Mouse (Mus musculus) adipocyte (in vitro differentiated cells): ENCODE measurements around the gene Kcna7.
"Not testable (repeated sequence)": the region's sequence is repeated elsewhere in the genome, so short reads cannot be mapped to it uniquely, and the experiment has no call there.

ENCODE experiments used
- DNase-seq: peaks from one replicate; pipeline ENCODE4 v3.0.0-alpha.2; 2016; ENCODE audit warnings: low spot score

Kcna7 gene

GRCm38 (mm10) chr7:45395129-45395541 lies 10.3 kb upstream of the Kcna7 start:
- DNase-seq = peak; percentile 74

- DNase-seq = peak; percentile 100
These were observed 9.7 kb upstream of the Kcna7 start, which contains the start of gene Snrnp70 for GRCm38 (mm10) chr7:45395578-45396336. Gene Snrnp70 (minus strand): TSS chr7:45395742.

GRCm38 (mm10) chr7:45396337-45396775 lies 9.1 kb upstream of the Kcna7 start:
- not testable (repeated sequence) for DNase-seq

- DNase-seq = no peak
These were observed 8.7 kb upstream of the Kcna7 start for GRCm38 (mm10) chr7:45396787-45397186.

DNA sequence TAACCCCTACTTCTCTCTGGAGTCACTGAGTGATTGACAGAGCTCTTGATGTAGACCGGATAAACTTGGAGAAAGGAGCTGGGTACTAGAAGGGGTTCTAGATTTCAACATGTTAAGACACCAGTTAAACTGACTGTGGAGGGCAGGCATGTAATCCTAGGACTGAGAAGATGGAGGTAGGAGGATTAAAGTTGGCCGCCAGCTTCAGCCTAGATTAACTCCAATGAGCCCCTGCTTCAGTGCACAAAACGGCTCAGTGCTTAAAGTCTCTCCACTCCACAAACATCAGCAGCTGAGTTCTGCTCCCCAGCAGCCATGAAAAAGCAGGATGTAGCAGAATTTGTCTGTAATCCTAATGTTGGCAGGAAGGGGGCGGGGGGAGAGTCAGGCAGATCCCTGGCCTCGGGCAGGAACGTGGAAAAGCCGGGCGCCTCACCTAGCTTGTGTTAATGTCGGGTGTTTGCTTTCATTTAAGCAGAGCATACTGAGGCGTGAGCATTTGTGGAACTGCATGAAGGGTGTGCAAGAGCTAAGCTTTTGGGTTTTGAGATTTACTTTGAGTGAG lies 3.9 kb upstream of the Kcna7 start:
- DNase-seq = no peak

DNA sequence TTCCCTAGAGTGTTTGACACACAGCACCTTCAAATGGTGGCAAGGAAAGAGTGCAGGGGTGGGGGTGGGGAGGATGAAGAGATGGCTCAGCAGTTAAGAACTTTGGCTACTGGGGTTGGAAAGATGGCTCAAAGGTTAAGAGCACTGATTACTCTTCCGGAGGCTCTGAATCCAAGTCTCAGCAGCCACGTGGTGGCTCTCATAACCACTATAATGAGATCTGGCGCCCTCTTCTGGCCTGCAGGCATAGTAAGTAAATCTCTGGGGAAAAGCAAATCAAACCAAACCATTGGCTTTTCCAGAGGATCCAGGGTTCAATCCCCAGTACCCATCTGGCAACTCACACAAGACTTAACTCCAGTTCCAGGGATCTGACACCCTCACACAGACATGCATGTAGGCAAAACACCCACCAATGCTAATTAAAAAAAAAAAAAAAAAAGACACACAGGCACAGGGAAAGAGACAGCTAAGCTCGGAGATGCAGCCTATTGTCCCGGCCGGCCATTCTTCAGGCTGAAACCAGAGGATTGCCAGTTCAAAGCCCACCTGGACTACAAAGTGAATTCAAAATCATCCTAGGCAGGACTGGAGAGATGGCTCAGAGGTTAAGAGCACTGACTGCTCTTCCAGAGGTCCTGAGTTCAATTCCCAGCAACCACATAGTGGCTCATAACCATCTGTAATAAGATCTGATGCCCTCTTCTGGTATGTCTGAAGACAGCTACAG lies 1.8 kb upstream of the Kcna7 start:
- DNase-seq = peak; percentile 77

GRCm38 (mm10) chr7:45406157-45407156 lies 1.0 kb downstream of the Kcna7 start:
- no peak for DNase-seq

GRCm38 (mm10) chr7:45407836-45408235 lies 2.4 kb downstream of the Kcna7 start:
- DNase-seq = no peak

- no peak for DNase-seq
These were observed 2.9 kb downstream of the Kcna7 start for GRCm38 (mm10) chr7:45408351-45408750.

GRCm38 (mm10) chr7:45408949-45409348 lies 3.5 kb downstream of the Kcna7 start:
- DNase-seq = no peak

DNA sequence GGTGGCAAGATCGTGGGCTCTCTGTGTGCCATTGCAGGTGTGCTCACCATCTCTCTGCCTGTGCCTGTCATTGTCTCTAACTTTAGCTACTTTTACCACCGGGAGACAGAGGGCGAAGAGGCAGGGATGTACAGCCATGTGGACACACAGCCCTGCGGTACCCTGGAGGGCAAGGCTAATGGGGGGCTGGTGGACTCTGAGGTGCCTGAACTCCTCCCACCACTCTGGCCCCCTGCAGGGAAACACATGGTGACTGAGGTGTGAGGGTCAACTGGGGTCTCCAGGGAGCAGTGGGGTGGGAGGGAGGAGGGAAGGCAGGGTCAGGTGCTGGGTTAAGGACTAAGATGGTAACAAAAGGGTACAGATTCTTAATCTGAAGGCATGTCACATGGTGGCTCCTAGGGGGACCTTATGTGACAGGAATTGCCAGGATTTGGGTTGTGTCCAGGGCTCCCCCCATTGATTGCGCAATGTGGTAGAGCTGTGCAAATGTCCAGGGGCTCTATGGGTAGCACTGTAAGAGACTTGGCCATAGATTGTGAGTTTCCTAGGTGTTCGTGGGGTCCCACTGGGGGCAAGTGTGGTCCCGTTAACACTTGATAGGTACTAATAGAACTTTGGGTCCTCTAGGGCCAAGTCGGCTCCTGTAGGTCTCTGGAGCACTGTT lies 4.2 kb downstream of the Kcna7 start:
- DNase-seq = no peak

DNA sequence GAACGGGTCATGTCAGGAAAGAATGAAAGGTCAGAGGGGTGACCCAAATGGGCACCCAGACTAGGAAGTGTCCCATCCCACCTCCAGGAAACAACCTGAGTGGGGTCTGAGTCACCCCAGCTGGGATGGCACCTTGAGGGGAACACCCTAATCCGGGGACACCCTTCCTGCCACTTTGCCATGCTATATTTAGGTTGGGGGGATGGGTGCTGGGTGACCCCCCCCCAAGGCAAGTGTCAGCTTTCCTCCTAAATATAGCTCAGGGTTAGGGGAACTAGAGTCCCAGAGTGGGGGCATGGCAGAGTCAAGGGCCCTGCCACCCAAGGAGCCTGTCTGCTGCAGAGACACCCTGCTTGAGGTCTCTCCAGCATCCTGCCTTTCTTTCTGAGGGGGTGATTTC lies 7.0 kb downstream of the Kcna7 start:
- no peak for DNase-seq

DNA sequence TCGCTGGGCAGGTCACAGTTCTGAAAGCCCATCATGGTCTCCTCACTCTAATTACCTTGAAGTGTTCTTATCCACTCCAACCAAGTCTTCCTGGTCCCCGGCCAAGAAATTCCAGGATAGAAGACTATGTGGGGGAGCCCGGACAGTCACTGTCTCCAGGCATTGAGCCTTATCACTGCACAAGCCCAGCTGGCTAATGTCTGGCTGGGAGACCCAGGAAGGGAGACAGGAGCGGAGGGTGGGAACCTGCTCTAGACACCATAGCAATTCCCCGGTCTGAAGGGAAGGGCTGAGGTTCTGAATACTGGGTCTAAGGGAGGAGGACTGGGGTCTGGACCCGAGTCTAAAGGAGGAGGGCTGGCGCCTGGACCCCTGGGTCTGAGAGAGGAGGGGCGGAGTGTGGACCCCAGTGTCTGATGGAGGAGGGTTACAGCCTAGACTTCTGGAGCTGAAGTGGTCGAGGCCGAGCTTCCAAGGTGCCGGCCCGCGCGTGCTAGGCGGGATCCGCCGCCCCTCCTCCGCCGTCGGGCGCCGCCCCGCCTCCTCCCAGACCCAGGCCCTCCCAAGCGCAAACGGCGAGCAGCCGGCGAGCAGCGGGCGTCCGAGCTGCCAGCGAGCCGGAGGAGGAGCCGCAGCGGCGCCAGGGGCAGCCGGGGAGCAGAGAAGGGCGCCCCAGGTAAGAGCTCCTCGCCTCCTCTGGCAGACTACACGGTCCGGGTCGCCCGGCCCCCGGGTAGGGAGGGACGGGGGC lies 7.8 kb downstream of the Kcna7 start, which contains the start of gene Ntf5:
Gene Ntf5, plus strand, starts transcription at position 583 of the 751 bp plus-strand sequence.
- no peak for DNase-seq

GRCm38 (mm10) chr7:45413864-45414739 lies 8.6 kb downstream of the Kcna7 start:
- DNase-seq = no peak

DNA sequence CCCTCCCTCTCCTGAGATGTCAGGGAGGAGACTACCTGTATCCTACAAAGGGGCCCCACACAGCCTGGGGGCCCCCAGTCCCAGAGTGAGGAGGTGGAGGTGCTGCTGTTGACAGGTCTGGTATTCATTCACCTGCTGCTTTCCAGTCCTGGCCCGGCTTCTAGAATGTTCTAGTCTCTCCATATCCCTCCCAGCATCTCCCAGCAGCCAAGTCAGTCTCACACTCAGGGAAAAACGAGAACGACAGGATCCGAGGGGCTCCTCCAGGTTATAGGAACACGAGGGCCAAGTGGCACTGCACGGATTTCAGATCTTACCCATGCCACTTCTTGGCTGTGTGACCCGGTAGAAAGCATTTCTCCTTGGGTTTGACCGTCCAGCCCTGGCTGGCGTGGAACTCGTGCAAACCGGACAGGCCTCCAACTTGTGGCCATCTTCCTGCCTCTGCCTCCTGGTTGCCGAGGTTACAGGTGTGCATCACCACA lies 9.3 kb downstream of the Kcna7 start:
- DNase-seq = no peak

GRCm38 (mm10) chr7:45415636-45416035 lies 10.2 kb downstream of the Kcna7 start:
- DNase-seq = no peak

DNA sequence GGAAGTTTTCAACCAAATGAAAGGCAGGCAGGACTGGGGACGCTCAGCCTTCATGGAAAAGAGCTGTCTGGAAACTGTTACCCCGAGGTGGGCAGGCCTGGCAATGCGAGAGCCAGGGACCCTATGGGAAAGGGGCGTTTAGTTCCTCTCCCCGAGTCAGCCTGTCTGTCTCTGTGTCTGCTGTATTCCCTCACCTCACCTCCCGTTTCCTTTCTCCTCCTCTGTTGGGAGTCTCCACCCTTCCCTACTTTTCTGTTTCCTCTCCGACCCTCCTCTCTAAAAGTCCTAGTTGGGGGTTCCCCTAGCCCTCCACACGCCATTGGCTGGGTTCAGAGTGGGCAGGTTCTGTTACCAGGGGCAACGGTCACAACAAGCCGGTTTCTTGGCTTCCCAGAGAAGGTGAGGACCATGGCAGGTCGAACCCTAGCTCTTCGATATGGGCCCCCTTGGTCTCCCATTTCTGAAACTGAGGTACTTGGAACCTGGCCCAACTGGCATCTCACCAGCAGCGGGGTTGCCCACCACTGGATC lies 12.6 kb downstream of the Kcna7 start:
- DNase-seq = no peak

DNA sequence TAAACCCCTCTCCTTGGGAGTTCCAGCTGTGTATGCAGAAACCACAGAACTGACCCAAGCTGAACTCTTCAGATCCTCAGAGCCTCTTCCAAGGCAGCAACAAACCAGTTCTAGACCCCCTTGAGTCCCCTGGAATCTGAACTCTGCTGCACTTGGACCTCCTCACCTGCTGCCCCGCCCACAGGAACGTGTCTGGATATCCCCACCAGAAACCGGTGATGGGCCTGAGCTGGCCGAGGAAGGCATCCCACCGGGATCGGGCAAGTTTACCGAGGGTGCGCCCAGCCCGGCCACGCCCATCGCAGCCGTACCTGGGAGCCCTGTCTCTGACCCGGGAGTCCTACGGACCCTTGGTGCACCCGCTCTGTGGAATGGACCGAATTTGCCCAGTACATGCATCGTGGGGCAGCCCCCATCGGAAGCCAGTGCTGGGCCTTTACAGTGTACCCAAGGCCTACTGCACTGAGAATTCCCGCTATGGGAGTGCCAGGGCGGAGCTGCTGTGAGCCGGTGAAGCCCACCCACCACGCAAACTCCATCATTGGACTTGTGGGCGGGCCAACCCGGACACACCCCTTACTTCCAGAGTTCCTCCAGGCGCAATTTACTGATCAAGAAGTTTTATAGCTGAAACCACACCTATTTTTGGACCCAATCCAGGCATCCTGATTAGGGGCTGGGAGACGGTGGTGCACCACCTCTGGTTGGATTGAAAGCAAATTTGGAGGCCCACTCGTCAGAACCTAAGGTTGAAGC lies 14.6 kb downstream of the Kcna7 start:
- DNase-seq = no peak
